Mouse (Mus musculus): ENCODE results near the gene Epn1.

Epn1 gene

DNA sequence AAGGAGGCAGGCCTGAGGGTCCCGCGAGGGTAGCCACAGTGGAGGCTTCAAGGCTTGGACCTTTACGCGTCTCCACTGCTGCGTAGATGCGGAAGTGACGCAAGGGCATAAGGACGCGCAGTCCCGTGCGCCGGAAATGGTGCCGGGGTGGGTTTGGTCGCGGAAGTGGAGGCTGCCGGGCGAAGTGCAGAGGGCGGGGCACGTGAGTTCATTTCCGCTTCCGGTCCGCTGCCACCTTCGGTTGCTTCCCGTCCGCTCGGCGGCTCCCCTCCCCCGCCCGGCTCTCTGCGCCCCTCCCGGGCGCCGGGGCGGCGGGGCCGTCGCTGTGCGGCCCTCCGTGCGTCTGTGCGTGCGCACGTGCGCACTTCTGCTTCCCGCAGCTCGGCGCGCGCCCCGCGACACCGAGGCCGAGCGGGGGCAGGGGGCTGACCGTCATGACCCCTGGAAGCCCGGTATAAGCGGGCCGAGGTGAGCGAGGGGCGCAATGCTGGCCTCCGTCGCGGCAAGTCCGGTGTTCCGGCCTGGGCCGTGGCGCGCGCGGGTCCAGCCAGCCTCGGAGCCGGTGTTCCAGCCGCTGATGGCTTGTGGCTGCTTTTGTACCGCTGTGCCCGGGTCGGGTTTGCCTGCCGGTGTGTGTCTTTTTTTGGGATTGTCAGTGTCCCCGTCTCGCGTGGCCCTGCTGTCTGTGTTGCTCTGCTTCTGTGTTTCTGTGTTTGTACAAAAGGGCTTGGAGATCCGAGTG is at the start of gene Epn1:
Gene Epn1 (plus strand): TSS at position 226 of the 742 bp plus-strand sequence.
- peak; percentile 93 for DNase-seq (ENCODE audit: low read depth, low spot score)

DNA sequence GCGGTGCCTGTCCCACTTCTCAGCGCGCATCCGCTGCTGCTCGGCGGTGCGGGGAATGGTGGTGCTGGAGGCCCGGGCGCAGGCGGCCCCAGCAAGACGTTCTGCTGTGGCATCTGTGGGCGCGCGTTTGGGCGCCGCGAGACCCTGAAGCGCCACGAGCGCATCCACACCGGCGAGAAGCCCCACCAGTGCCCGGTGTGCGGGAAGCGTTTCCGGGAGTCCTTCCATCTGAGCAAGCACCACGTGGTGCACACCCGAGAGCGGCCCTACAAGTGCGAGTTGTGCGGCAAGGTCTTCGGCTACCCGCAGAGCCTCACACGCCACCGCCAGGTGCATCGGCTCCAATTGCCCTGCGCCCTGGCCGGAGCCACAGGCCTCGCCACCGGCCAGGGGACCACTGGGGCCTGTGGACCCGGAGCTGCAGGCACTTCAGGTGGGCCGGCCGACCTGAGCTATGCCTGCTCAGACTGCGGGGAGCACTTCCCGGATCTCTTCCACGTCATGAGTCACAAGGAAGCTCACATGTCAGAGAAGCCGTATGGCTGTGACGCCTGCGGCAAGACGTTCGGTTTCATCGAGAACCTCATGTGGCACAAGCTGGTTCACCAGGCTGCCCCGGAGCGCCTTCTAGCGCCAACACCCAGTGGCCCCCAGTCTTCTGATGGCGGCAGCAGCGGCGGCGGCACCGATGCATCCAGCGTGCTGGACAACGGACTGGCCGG is 49.3 kb upstream of the Epn1 start:
- DNase-seq (ENCODE audit: low read depth, low spot score), result no peak

DNA sequence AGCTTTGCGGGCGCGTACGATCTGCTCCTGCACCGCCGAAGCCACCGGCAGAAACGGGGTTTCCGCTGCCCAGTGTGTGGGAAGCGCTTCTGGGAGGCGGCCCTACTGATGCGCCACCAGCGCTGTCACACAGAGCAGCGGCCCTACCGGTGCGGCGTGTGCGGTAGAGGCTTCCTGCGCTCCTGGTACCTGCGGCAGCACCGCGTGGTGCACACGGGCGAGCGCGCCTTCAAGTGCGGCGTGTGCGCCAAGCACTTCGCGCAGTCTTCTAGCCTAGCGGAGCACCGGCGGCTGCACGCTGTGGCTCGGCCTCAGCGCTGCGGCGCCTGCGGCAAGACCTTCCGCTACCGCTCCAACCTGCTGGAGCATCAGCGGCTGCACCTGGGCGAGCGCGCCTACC is 48.5 kb upstream of the Epn1 start:
- no peak for DNase-seq (ENCODE audit: low read depth, low spot score)

DNA sequence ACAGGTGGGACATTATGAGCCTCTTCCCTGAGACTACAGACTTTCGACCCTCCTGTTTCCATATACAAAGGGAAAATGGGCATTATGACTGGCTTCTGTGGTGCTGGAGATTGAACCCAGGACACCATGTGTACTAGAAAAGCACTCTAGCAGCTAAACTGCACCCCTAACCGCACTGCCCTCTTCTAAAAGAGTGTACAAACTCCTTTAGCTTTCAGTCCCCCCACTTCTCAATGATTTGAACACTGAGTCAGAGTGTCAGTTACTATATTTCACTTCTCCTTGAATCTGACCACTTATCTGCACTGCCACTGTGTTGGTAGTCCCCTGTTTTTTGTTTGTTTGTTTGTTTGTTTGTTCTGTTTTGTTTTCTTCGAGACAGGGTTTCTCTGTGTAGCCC is 46.2 kb upstream of the Epn1 start, which contains the start of gene 4632433K11Rik:
Gene 4632433K11Rik (plus strand): TSS at position 301 of the 400 bp plus-strand sequence.
- DNase-seq (ENCODE audit: low read depth, low spot score), result no peak

DNA sequence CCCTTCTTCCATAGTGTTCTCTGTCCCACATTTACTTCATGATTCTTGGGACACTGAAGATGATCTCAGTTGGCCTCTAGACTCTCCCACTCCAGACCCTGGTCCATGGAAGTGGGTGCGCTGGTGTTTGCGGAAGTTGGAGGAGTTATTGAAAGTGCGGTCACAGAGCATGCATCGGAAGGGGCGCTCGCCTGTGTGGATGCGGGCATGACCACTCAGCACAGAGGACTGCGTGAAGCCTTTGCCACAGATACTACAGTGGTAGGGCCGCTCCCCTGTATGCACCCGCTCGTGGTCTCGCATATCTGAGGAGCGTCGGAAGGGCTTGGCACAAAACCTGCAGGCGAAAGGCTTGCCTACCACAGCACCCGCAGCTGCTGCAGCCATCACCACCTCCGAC is 44.4 kb upstream of the Epn1 start:
- DNase-seq (ENCODE audit: low read depth, low spot score), result no peak

DNA sequence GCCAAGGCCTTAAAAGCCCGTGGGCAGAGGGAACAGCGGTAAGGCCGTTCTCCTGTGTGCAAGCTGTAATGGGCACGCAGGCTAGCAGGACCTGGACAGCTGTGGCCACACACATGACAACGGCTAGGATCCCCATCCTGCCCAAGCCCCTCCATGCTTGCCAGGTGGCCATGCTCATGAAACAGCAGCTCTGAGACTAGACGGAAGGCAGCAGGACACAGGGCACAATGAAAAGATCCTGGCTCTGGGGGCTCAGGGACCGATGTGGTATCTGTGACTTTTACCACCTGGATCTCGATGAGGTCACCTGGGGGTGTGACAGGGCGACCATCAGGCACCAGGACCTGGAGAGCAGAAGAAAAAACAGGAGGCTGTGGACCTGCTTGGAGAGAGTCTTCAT is 43.9 kb upstream of the Epn1 start:
- no peak for DNase-seq (ENCODE audit: low read depth, low spot score)

DNA sequence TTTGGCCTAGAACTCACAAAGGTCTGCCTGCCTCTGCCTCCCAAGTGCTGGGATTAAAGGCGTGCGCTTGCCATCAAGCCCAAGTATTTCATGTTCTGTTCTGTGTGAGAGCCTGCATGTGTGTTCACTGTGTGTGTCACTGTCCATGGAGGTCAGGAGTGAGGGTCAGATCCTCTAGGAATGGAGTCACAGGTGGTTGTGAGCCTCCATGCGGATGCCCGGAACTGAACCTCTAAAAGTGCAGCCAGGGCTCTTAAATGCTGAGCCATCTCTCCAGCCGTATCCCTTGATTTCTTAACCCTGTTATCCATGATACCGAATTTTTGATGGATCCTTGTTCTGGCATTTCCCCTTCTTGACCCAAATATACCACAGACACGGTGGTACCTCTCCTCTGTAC is 43.0 kb upstream of the Epn1 start:
- DNase-seq (ENCODE audit: low read depth, low spot score), result no peak

DNA sequence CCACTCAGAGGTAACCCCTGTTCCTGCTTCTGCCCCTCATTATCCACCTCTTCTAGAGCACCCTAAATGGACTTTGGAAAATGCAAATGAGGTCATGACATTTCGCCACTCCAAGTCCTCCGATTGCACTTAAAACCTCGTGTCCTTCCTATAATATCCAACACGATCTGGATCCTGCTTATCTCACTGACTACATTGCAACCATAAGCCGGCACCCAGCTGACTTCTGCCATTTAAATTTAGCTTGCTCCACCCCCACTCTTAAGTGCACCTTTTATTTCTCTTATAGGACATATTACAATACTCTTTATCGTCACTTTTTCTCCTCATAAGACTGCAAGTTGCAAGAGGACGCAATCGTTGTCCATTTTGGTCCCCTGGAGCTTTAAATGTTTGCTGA is 42.6 kb upstream of the Epn1 start:
- DNase-seq (ENCODE audit: low read depth, low spot score), result no peak

DNA sequence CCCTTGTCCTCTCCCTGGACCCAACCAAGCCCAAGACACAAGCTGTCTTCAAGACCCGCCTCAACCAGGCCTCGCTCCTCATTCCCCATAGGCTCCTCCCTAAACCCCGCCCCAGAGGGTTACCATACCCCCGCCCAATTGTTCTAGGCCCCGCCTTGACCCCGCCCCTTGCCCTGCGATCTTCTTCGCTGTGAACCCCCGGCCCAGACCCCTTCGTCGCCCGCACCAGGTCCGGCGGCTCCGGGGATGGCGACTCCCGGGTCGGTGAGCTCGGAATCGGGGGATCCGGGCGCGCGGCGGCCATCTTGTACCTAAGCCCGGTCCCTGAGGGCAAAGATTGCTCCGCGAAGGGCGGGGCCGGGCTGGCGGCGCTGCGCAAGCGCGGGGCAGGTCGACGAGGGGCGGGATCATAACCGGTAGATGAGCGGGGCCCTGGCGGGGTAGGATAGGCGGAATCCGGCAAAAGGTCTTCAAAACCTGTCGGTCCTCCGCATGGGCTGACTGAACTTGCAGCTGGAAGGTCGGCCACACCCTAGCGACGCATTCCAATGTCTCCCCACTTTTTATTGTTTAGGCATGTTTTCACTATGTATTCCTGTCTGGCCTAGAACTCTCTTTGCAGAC is 41.8 kb upstream of the Epn1 start, which contains the start of gene Zfp784:
Gene Zfp784 (minus strand): TSS at position 338 of the 624 bp plus-strand sequence.
- DNase-seq (ENCODE audit: low read depth, low spot score), result peak; percentile 74

DNA sequence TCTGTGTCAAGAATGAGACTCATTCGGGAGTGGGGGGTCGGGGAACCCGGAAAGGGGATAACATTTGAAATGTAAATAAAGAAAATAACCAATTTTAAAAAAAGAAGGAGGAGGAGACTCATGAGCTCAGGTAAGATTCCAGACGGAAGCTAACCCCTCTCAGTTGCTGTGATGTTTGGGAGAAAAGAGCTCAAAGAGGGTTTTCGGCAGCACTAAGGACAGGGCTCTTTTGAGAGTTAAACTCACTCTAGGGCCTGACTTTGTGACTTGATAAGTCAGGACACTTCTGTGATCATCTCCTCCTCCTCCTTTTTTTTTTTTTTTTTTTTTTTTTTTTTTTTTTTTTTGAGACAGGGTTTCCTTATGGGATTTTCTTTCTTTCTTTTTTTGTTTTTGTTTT is 41.1 kb upstream of the Epn1 start:
- no peak for DNase-seq (ENCODE audit: low read depth, low spot score)

DNA sequence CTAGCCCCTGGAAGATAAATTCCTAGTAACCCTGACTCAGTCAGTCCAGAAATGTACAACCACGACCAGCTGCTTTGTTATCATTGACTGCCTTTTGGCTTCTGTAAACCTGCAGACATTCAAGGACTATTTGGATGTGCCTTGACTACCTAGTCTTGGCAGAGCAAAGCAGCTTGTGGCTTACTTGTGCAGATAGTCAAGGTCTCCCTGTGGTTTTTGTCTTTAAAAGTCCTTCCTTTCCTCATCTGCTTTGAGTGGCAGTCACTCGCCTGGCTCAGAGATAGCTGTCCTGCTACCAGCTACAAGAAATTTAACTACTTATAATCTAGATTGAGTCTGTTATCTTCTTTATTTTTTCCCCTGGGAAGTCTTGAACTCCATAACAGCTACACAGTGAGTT is 35.1 kb upstream of the Epn1 start:
- DNase-seq (ENCODE audit: low read depth, low spot score), result no peak

DNA sequence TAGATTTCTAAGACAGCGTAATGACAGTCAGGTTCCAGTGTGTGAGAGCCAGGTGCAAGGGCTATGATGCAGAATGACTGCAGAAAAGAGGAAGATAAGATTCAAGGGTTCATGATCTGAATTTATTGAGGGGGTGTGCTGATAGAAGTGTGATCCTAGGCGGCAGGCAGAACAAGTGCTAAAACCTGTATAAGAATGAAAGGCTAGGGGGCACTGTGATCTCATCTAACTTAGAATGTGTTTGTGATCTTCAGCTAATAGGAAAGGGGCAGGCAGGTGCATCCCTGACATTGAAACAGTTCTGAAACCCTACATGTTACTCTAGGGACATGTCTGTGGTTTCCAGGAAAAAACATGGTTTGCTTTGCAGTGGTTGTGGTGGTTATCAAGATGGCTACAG is 33.9 kb upstream of the Epn1 start:
- DNase-seq (ENCODE audit: low read depth, low spot score), result no peak

DNA sequence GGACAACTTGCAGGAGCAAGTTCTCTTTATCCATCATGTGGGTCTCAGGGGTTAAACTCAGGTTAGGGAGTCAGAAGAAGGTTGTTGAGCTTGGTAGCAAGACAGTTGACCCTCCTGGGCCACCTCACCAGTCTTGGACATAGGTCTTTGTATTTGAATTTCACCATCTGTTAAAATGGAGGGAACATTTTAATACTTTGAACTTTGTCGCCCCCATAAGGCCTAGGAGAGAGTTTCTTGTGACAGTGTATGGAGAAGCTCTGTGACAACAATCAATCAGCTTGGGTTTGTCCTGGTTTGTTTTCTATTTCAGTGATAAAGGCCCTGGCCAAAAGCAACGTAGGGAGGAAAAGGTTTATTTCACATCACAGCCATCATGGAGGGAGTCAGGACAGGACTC is 32.7 kb upstream of the Epn1 start:
- DNase-seq (ENCODE audit: low read depth, low spot score), result no peak

DNA sequence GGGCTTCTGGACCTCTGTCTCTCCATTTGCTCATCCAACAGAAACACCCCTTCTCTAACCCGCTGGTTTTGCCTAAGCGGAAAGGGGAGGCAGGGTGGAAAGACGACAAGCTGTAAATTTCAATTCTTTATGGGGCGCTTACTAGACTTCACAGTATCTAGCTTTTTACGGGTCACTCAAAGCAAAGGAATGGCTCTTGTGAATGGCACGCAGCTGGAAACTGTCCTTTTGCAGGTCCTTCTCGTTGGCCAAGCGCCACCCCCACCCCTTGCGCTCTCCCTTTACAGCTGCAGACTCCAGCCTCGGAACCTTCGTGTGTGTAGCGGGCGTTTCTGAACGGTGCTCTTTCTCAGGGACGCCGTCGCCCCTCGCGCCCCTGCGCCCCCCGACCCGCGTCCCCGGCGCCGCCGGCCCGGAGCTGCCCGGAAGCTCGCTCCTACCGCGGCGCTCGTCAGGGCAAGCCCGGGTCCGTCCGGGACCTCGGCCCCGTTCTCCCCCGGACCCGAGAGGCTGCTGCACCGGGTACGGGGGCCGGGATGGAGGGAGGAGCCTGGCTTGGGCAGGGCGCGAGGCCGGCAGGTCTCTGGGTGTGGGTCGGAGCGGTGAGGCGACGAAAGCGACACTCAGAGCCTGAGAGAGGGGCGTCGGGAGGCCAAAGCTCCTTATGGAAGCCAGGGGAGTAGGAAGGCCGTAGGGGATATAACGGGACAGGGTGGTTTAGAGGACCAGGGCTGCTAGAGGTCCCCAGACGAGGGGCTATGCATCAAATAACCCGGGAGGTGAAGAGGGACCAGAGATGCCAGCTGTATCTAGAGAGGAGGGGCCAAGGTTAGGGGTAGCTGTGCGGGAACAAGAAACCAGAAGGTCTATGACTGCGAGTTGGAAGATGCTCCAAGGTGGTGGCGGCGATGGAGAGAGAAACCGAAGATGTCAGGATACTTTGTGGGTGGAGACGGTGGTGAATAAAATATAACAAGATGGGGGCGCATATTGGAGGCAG is 28.5 kb upstream of the Epn1 start, which contains the start of gene Zfp580:
Gene Zfp580 (plus strand): TSS at position 346 of the 1,000 bp plus-strand sequence.
- peak; percentile 56 for DNase-seq (ENCODE audit: low read depth, low spot score)

DNA sequence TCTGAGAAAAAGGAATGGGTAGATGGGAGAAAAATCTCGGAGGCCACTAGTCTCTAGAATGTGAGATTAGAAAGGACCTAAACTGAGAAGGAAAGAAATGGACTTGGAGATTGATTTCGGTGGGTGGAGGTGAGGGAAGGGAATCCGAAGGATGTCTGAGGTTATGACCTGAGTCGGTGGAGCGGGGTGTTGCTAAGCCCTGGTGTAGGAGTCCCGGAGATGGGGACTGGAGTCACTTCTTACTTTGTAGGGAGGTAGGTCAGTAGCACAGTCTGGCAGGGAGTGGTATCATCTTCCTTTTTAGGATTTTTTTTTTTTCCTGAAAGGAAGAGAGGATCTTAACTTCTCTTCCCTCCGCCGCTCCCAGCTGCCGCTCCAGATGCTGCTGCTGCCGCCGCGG is 27.6 kb upstream of the Epn1 start:
- DNase-seq (ENCODE audit: low read depth, low spot score), result no peak

DNA sequence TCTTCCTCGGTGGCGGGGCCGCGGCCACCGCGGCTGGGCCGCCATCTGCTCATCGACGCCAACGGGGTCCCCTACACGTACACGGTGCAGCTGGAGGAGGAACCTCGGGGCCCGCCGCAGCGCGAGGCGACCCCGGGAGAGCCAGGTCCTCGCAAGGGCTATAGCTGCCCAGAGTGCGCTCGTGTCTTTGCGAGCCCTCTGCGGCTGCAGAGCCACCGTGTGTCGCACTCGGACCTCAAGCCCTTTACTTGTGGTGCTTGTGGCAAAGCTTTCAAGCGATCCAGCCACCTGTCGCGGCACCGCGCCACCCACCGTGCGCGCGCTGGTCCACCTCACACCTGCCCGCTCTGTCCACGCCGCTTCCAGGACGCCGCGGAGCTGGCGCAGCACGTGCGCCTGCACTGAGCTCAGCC is 27.1 kb upstream of the Epn1 start:
- no peak for DNase-seq (ENCODE audit: low read depth, low spot score)

DNA sequence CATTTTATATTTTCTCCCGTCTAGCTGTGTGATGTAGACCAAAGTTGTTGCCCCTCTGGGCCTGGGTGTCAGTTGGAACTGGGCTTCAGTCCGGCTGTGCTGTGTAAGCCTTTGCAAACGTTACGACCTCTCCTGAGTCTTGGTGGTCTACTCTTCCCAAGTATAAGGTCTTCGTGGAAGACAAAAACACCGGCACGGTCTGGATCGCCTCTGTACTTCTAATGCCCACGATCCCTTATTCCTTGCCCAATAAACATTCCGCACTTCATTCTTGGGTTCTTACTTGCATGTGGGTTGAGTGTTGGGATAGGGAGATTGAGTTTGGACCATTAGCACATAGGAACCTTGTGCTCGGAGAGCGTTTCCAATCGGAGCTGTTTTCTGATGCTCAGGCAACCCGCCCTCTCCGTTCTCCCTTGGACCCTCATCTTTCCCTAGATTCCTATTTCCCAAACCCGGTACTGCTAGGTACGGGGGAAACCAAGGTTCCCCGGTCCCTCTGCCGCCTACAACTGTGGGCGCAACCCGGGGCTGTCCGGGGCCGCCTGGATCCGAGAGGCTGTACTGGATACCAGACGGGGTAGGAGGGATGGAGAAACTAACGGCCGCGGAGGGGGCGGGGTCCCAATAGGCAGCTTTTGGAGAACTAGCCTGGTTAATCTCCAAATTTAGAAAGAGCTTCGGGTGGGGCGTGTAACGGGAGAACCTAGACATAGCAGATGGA is 26.4 kb upstream of the Epn1 start:
- DNase-seq (ENCODE audit: low read depth, low spot score), result no peak

DNA sequence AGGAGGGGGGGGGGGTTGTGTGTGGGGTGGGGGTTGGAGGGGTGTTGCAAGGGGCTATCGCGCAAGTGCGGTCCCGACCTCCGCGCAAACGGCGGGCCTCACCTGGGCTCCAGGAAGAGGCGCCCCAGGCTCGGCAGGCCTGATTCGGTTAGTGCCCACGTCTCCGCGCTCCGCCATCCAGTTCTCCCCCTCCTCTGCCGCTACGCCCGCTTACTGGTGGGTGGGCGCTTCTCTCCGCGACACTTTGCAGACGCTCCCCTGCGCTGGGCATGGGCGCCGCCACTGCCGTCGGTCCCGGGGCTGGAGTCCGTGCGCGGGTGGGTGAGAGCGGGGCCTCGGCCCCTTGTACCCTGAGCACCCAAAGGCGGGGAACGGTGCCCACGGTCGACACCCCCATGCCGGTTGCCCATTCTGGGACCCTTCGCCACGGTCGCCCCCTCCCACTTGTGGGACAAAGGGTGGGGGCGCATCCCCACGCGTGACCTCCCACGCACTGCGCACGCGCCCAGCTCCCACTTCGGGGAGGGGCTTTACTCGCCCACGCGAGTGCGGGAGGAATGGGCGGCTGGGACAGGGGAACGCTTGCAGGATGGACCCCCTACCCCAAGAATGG is 23.3 kb upstream of the Epn1 start:
- no peak for DNase-seq (ENCODE audit: low read depth, low spot score)

DNA sequence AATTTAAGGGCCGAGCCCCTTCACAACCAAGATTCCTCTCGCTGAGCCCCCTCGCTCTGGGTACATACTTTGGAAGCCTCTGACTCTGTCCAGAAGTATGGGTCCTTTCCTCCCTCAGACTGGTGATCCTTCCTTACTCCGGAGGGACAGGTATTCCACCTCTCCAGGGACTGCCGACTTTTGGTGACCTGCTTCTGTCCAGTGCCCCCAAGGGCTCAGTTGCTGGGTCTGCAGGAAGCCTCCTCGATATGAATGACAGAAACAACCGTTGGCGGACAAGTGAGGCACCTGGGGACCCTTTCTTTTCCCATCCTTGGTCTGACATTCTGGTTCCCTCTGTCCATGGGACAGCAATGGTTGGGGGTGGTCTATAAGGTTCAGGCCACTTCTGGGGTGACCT is 22.7 kb upstream of the Epn1 start:
- DNase-seq (ENCODE audit: low read depth, low spot score), result no peak

DNA sequence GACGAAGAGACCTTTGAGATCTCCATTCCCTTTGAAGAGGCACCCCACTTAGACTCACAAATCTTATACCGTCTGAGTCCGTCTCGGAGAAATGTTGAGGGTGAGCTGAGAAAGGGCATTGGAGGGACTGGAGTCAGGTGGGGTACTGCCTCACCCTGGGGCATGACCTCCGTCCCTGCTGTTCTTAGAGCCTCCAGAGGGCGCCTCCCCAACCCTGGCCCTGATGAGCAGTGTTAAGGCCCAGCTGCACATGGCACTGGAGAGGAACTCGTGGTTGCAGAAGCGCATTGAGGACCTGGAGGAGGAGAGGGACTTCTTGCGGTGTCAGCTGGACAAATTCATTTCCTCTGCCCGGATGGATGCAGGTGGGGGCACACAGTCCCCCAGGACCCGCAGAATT is 22.2 kb upstream of the Epn1 start:
- DNase-seq (ENCODE audit: low read depth, low spot score), result no peak
